Mouse (Mus musculus) adrenal gland, adult (tissue): ENCODE data around the gene Ncapd3.

Source experiments
- DNase-seq, 2 experiments: peaks; one replicate each; pipeline ENCODE4 v3.0.0; 2022 to 2023; ENCODE audit warnings: low spot score in 1 of 2; ENCODE audit not compliant: inconsistent age in 2 of 2

Gene Ncapd3

DNA sequence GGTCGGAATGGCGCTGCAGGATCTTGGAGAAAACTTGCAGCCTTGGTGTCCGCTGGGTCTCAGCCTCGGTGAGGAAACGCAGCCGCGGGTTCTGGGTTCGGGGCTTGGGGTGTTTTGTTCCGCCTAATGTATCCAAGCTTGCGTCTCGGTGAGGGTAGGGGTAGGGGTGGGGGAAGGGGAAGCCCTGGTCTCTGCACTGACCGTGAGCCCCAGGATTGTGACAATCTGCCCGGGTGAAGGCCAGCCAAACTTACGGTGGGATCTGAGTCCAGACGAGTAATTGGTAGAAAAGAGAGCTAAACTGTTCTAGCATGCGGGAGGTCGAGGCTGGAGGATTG, 757 bp downstream of the Ncapd3 start:
- DNase-seq: no peak

DNA sequence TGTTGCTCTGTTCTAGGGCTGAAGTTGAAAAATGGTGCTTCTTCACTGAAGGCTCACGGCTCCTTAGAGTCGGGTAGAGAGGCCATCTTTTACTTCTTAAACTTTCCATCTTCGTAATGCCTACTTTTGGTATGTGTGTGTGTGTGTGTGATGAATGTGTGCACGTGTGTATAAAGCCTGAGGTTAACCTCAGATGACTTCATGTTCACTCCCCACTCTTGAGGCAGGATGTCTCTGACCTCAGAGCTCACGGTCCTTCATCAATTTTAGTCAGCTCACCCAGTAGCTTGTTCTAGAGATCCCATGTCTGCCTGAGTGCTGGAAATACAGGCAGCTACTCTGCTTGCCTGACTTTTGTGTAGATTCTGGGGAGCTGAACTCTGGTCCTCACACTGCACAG, 13.9 kb downstream of the Ncapd3 start:
- DNase-seq: no peak

DNA sequence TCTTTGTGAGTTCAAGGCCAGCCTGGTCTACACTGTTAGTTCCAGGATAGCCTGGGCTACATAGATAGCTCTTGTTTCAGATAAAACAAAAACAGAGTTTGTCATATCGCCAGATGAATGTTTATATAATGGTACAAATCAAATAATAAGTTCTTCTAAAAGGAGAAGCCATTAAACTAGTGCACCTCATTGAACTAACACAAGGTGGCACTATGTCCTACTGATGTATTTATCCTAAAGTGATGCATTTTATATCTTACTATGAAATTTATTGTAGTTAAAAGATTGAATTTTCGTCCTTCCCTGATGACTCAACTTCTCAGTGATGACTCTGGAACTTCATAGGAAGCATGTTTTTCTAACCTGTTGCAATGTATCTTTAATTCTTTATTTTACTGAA, 19.5 kb downstream of the Ncapd3 start:
- no peak for DNase-seq

DNA sequence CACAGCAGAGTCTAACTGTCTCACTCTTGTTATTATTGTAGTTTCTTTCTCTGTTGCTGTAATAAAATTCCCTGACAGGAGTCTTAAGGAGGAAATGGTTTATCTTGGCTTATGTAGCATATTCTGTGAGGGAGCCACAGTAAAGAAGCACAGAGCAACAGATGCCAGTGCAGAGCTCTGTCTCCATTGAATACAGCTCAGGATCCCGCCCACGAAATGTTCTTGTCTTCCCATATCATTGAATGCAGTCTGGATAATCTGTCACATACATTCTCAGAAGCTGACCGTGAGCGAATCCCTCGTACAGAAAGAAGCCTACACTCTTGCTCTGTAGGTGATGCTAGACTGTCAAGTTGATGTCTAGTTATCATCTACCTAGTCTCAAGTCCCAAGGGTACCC, 28.4 kb downstream of the Ncapd3 start:
- no peak for DNase-seq

DNA sequence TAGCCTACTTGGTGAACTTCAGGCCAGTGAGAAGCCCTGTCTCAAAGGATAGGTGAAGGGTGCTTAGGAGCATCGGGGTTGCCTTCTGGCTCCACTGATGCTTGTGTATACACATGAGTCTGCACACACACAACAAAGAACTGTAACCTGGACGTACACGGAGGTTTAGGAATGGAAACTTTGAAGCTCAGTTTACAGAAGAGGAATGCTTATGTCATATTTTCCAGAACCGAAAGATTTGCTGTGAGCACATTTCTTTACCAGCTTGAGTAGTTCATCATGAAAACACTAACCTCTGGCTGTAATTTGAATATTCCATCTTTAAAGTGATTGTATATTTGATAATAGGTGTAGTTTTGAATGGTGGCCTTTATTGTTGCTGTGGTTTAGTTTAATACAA, 40.9 kb downstream of the Ncapd3 start:
- DNase-seq: no peak

DNA sequence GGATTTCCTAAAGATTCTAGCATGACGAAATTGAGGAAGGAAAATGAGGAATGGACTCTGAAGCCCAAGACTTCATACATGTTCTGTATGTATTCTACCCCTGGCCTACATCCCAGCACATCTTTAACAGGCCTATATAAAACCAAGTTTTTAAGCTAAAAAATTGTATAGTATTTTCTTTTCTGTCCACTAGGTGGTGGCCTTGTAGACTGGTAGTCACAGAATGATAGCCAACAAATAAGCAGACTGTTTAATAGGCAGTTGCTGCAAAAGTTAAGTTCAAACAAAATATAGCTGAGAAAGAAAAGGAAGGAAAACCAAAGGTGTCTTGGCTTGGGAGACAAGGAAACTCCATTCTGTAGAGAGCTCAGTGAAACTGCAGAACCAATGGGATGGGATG, 44.7 kb downstream of the Ncapd3 start:
- DNase-seq: peak in 1 of 2 experiments; percentile 35

DNA sequence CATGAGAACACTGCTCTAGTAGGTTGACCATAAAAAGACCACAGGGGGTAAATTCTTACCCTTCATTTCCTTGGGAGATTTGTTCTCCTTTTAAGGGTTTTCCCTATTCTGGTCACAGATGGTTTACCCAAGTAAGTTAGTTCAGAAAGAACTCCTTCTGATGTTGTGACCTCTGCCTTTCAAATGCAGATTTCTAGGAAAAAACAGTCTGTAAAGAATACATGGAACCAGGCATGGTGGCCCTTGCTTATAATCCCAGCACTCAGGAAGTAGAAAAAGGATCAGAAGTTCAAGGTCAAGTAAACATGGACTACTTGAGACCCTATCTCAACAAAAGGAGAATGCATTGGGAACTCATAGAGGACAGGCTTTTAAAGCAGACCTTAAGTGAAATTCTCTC, 45.8 kb downstream of the Ncapd3 start:
- no peak for DNase-seq

DNA sequence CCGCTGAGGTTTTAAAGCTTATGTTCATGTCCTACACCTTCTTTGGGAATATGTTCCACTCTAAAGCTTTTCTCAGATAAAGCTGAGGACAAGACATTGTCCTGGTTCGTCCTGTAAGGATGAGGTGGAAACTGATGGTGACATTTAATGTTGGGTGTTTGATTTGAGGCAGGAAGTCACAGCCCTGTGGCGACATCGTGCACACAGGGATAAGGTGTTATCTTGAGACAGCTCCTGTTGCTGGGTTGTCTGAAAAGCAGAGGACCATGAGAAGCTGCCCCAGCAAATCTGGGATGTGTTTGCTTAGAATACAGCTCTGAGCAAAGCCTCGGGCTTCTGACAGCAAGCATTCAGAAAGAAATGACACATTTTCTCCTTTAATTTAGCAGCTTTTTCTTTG, 56.3 kb downstream of the Ncapd3 start:
- no peak for DNase-seq

DNA sequence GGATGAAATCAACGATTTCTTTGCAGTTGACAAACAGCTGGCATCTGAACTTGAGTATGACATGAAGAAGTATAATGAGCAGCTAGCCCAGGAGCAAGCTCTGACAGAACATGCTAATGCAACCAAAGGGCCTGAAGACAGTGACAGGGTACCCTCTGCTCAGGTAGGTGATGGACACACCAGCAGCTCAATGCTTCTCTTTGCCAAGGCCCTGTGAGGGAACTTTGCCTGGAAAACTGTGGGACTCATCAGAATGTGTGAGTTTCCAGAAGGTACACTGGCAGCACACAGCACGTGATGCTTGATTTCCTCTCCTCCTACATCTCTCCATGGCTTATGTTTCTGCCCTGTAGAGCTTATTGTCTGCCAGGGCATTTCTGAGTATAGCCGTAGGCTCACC, 57.4 kb downstream of the Ncapd3 start:
- DNase-seq: no peak

DNA sequence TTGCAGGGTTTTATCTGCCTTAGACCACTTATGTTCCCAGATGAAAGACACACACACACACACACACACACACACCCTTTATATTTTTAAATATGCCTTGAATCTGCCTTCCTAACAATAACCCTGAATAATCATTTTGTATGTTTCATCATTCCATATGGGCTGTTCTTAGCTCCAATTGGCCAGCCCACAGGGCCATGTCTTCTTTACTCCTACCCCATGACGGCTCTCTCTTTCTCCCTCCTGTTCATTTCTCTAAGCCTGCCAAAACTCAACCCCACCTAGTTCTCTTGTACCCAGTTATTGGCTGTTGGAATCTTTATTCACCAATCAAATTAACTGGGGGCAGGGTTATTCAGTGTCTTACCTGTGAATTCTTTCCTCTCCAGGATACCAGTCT, 60.2 kb downstream of the Ncapd3 start:
- no peak for DNase-seq

DNA sequence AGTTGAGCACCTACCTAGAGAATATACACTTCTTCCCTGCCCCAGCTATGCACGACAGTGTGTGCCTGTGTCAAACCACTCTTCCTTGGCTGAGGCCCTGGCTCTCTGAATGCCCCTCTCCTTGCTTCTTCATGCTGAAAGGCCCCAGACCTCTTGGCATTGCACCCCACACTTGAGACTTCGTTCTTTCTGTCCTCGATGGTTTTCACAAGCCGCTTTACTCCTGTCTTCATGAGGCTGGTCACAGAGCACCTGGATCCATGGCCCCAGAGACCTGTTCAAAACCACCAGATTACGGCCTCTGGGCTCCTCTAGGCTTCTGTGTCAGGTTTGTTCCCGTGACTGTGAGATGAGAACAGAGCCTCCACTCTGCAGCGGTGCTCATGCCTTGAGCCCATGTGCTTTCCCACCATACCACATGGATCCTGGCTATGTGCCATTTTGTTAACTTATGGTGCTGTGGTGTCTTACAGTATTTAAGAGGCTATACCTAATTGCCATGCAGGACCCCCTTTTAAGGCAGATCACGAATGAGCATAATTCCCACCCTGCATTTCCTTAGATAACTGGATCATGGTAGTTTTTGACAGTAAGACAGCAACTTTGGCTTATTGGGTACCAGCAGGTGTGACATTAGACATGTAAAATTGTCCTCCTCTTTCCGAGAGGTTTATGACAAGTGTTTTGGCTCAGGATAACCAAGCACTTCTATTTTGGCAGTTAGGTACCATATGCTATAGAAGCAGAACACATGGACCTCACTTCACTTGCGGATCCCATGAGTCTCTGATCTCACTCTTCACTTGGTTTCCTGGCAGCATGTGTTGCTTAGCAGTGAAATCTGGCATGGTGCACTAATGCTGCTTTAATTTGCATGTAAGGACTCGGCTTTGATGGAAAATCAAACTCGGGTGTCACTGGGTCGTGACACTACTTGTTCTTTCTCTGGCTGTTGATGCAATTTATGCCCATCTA, 61.1 kb downstream of the Ncapd3 start:
- no peak for DNase-seq

DNA sequence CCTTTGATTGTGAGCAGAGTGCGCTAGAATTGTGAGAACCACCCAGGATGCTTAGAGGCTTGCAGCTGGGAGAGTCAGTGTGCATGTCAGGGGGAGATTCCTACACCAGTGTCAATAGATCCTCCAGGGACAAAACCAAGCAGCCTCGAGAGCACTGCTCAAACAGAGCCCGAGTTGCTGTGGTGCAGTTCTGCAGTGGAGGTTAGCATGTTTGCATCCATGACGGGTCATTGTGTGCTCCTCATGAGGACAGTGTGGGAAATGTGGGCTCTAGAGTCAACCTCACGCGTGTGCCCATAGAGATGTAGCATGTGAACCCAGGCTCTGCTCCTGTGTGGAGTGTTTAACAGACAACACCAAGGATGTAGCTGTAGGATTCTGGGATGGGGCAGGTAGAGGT, 62.9 kb downstream of the Ncapd3 start:
- DNase-seq: no peak

DNA sequence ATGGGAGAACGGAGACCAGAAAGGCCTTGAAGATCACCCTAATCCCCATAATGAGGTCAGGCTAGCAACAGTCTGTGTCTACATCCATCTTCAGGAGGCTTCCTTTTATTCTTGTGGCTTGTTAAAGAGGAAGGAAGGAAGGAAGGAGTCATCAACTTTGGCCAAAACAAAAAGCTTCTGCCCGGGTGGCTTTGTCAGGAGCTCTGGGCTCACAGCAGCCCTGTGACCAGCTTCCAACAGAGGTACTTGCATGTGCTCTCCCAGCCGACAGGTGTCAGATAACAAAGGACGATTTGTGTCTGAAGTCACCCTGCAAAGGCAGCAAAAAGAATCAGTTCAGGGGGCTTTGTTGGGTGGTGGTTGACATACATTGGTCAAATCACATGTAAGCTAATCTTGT, 68.1 kb downstream of the Ncapd3 start:
- DNase-seq: peak in 1 of 2 experiments; percentile 62

DNA sequence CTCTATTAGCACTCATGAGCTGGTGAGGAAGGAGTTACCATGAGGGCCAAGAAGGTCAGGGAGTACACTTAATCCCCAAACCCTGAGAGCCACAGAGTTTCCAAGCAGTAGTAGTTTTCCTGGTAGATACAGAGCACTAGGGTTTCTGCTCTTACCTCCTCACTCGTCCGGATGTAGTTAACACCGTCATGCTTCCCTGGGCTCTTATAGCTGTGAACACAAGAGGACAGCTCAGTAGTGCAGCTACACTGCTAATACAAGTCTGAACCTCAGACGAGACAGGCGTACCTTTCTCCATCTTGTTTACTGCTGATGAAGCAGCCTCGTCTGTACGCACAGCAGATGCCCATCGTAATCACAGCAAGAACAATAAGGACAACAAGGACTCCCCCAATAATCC, 68.6 kb downstream of the Ncapd3 start:
- no peak for DNase-seq

DNA sequence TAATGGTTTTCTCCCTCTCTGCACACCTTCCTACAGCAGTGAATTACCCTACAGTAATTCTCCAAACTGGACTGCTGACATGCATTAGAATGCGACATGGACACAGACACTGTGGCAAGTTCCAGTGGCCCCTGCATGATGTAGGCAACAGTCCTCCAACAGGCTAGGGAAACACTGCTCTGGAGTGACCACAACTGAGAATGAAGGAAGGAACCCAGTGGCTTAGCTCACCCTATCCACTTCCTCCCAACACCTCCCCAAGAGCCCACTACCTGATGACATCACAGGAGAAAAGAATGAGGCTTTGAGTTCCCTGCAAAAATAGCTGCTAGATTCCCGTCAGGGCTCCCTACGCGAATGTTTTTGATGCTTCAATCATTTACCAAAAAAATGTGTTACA, 69.5 kb downstream of the Ncapd3 start:
- no peak for DNase-seq

DNA sequence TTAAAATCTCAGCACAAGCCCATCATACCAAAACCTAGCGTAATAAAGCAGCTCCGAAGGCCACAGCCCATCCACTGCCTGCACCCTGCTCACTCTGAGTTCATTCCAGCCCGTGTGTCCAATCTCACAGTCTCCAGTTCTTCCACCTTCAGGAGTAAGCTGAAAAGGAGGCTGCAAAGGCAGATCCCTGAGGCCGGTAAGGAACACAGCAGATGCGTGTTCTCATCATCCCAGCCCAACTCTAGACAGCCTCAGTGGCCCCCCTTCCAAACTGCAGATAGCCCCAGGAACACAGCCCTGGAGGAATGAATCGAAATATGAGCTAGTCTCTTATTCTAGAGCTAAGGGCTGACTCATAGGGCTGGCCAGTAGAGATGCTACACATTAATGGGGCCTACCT, 71.5 kb downstream of the Ncapd3 start:
- DNase-seq: no peak

DNA sequence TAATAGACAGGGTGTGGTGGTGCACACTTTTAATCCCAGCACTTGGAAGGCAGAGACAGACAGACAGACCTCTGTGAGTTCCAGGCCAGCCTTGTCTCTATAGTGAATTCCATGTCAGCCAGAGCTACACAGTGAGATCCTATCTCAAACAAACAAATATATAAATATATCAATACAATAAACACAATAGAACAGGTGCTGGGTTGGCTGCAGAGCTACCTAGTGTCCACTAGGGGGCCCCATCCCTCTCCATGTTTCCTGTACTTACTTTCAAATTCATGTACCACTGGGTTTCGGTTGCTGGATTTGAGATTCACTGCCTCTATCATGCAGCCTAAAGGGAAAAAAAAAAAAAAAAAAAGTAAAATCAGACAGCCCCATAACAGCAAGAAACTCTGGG, 76.1 kb downstream of the Ncapd3 start:
- peak in 1 of 2 experiments; percentile 85 for DNase-seq

DNA sequence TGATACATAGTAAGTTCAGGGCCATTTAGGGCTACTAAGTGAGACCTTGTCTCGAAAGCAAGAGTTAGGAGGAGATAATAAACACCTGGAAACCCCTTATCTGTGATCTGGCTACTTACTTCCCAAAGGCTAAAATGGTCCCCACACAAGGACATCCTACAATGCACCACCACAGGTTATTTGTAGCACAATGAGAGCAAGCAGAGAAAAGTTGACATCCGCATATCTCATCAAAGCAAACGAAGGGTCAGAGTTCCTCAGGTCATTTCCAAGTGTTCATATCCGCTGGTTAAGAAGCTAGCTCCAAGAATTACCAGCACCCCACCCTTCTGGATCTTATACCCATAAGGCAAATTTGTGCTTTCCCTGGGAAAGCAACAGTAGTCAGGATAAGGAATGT, 78.5 kb downstream of the Ncapd3 start:
- peak in 1 of 2 experiments; percentile 73 for DNase-seq

DNA sequence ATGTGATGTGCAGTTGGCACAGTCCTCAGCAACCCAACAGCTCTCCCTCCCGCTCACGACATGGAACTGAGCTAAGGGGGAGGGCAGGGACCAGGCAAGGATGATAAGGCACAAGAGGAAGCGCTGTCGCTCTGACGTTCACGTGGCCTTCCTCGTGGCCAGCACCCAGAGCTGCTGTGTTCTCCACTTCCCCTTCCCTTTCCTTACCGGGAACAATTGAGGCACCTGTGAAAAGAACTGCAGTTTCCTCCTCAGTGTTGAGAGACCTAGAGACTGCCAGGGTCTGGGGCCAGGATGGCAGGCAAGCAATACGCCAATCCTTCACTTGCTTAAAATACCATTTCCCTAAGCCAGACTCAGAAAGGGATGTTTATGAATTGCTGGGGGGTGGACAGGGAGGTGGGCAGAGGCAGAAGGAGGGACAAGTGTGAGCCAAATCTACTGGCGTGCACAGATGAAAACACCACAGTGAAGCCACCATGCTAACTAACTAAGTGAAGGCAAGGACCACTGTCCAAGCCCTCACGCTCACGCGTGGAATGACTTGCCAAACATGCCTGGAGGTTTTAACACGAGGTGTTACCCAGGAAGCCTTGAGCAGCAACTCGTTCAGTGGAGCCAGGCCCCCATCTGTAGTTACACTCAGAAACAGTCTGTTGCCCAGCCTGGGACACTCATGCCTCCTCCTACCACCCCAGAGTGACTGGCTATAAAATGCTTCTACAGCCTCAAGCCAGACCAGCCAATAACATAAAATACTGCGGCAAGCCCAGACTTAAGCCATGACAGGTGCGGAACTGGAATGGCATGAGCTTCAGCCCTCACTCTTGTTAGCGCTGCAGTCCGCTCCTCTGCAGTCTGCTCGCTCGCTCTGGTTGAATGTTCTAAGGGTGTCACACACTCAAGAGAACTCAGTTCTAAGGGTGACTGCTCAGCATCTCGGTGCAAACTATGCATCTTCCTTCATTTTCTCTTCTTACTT, 79.8 kb downstream of the Ncapd3 start:
- peak; percentile 83 to 88 for DNase-seq

DNA sequence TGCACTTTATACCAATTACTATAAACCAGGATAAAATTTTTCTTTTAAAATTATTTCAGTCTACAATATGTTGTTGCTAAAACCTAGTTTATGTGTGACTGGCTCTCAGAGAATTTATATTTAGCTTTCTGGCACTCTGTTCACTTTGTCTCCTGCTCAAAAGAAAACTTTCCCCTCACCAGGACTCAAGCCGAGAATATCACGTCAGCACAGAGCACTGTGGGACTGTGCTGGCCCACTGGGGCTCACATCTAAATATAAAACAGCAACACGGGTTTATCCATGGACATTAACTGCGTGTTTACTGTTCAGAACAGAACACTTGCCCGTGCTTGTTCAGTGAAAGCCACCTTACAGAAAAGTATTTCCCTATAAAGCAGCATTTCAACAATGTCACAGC, 80.7 kb downstream of the Ncapd3 start:
- DNase-seq: peak in 1 of 2 experiments; percentile 48

DNA sequence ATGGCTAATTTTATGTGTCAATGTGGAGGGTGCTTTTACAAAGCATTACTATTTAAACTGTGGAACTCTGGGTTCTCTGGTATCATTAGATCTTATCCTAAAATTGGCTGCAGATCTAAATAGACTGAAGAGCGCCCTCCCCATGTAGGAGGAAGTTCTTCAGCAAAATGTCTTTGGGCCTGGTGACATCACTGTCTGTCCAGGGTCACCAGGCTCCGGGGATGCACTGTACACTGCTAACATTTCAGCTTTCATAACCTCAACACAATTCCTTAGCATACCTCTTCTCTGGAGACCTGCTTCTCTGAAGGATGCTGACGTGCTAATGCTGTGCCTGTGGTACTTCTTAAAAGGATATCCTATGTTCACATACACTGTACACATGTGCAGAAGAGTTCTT, 81.8 kb downstream of the Ncapd3 start:
- DNase-seq: peak in 1 of 2 experiments; percentile 57

DNA sequence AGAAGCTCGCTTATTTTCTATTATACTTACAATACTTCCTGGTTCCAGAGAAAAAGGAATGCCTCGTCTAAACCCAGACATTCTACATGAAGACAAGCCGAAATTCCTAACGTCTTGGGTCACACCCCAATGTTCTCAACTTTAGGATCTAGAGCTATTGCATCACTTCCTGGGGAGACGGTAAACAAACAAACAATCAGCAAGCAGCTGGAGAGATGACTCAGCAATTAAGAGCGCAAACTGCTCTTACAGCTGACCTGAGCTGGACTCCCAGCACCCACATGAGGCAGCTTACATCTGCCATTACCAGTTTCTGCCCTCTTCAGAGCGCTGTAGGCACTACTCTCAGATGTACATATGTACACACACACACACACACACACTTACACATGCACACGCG, 91.3 kb downstream of the Ncapd3 start:
- no peak for DNase-seq
